Mouse (Mus musculus) retina, postnatal 1 day (tissue): ENCODE results near the gene Gm6904.
"Not testable (repeated sequence)": the region's sequence is repeated elsewhere in the genome, so short reads cannot be mapped to it uniquely, and the experiment has no call there.

Experiments used
- DNase-seq: peaks from one replicate; pipeline ENCODE4 v3.0.0-alpha.2; 2012

Gene Gm6904

GRCm38 (mm10) chr14:59260056-59260455 lies at the start of gene Gm6904:
Gm6904 (minus strand) TSS chr14:59260216.
- DNase-seq, result no peak

GRCm38 (mm10) chr14:59297391-59297790 lies 37.4 kb upstream of the Gm6904 start, which contains the start of gene Phf11a:
Phf11a (minus strand) TSS chr14:59297522.
- DNase-seq, result not testable (repeated sequence)

- DNase-seq, result not testable (repeated sequence)
Measured at GRCm38 (mm10) chr14:59291769-59292168, 31.8 kb upstream of the Gm6904 start.

- not testable (repeated sequence) for DNase-seq
Measured at GRCm38 (mm10) chr14:59274961-59275360, 14.9 kb upstream of the Gm6904 start.

GRCm38 (mm10) chr14:59255861-59256260 lies 4.2 kb downstream of the Gm6904 start:
- not testable (repeated sequence) for DNase-seq

- DNase-seq, result peak; percentile 35
Measured at GRCm38 (mm10) chr14:59250350-59250749, 9.7 kb downstream of the Gm6904 start.

- DNase-seq, result no peak
Measured at GRCm38 (mm10) chr14:59233635-59234034, 26.4 kb downstream of the Gm6904 start.

- DNase-seq, result peak; percentile 8
Measured at GRCm38 (mm10) chr14:59232003-59232402, 28.0 kb downstream of the Gm6904 start.

GRCm38 (mm10) chr14:59230331-59230966 lies 29.6 kb downstream of the Gm6904 start:
- DNase-seq, result no peak

- DNase-seq, result no peak
Measured at GRCm38 (mm10) chr14:59229822-59230221, 30.2 kb downstream of the Gm6904 start.

GRCm38 (mm10) chr14:59226240-59226639 lies 33.8 kb downstream of the Gm6904 start:
- no peak for DNase-seq

GRCm38 (mm10) chr14:59219241-59219640 lies 40.8 kb downstream of the Gm6904 start:
- no peak for DNase-seq

- DNase-seq, result no peak
Measured at GRCm38 (mm10) chr14:59209816-59210215, 50.2 kb downstream of the Gm6904 start.

GRCm38 (mm10) chr14:59209003-59209402 lies 51.0 kb downstream of the Gm6904 start:
- no peak for DNase-seq

GRCm38 (mm10) chr14:59205976-59206583 lies 53.9 kb downstream of the Gm6904 start:
- DNase-seq, result no peak

- DNase-seq, result no peak
Measured at GRCm38 (mm10) chr14:59205461-59205860, 54.6 kb downstream of the Gm6904 start.

- DNase-seq, result no peak
Measured at GRCm38 (mm10) chr14:59201604-59202215, 58.3 kb downstream of the Gm6904 start.

- DNase-seq, result peak; percentile 95
Measured at GRCm38 (mm10) chr14:59200711-59201603, 59.1 kb downstream of the Gm6904 start, which contains the start of gene Rcbtb1. Rcbtb1 (plus strand) TSS chr14:59201209.
